Mouse (Mus musculus) liver, embryonic 11.5 days (tissue): ENCODE results near the gene Igfbp7. TPM values are rescaled to one million over a fixed set of nuclear protein-coding genes. Genes with fewer than 3 reads are reported as not detected.
A peak's percentile ranks its signal among the peaks of the same experiment; 100 is the strongest.

Experiments
- ATAC-seq: fragments of 200-750 bp; cut with Nextera tagmentation; replicated peaks from 2 replicates; pipeline ENCODE4 v1.8.0; 2017; ENCODE audit warnings: moderate number of reproducible peaks, mild to moderate bottlenecking, moderate TSS enrichment, moderate library complexity; ENCODE audit not compliant: low FRiP score
- DNase-seq: peaks from one replicate; pipeline ENCODE4 v3.0.0-alpha.2; 2017; ENCODE audit warnings: low spot score
- H3K27ac ChIP-seq: fragments of 300-500 bp; sonication (generic); 2 replicates; pipeline ENCODE4 v1.5.1; 2014; ENCODE audit warnings: mild to moderate bottlenecking, low read depth, low read length, control low read depth
- H3K27me3 ChIP-seq: fragments of 300-500 bp; sonication (generic); replicated peaks from 2 replicates; pipeline ENCODE4 v1.6.1; 2014; ENCODE audit warnings: low read length, mixed read lengths; ENCODE audit not compliant: control insufficient read depth, insufficient read depth
- H3K36me3 ChIP-seq: fragments of 300-500 bp; sonication (generic); 2 replicates; pipeline ENCODE4 v1.6.1; 2014; ENCODE audit warnings: mild to moderate bottlenecking, low read length, moderate library complexity, mixed read lengths; ENCODE audit not compliant: control insufficient read depth, insufficient read depth
- H3K4me1 ChIP-seq: fragments of 300-500 bp; sonication (generic); replicated peaks from 2 replicates; pipeline ENCODE4 v1.6.1; 2014; ENCODE audit warnings: low read length, mixed read lengths; ENCODE audit not compliant: control insufficient read depth, insufficient read depth
- H3K4me2 ChIP-seq: fragments of 300-500 bp; sonication (generic); 2 replicates; pipeline ENCODE4 v1.6.1; 2014; ENCODE audit warnings: mild to moderate bottlenecking, control low read depth, moderate library complexity
- H3K4me3 ChIP-seq: fragments of 300-500 bp; sonication (generic); 2 replicates; pipeline ENCODE4 v1.5.1; 2014; ENCODE audit warnings: low read depth, low read length, control low read depth
- H3K9ac ChIP-seq: fragments of 300-500 bp; sonication (generic); 2 replicates; pipeline ENCODE4 v1.6.1; 2014; ENCODE audit warnings: low read depth, low read length, control low read depth
- H3K9me3 ChIP-seq: fragments of 300-500 bp; sonication (generic); 2 replicates; pipeline ENCODE4 v1.6.1; 2016; ENCODE audit warnings: low read length, inconsistent platforms, mixed read lengths; ENCODE audit not compliant: control insufficient read depth
- WGBS: fragments of 180-500 bp; shearing (Covaris S2); extraction: QIAGEN DNeasy Blood & Tissue Kit; methylation state at CpG from one replicate; pipeline ENCODE4 v1.1.7; 2014; 5-methylcytosine and 5-hydroxymethylcytosine counted together
- polyA plus RNA-seq: library from polyadenylated mRNA; unstranded; fragments of >200 nt; fragmentation: Nextera tagmentation; extraction: Ambion mirVana; gene quantifications from 2 replicates; pipeline ENCODE4 v1.2.1, GENCODE M21; 2014

The Igfbp7 gene
- polyA plus RNA-seq, 1 experiment from 2014 or later = 8.6 TPM

- Histone ChIP-seq H3K36me3 (no peaks in the 10 kb centered on the region), H3K9ac (no peak overlapping the region), H3K4me1 (peaks cover 2% of the 10 kb centered on the region; the same call in 1 of the 2 replicates), H3K27ac (no peak overlapping the region), H3K27me3 (no peaks in the 10 kb centered on the region), H3K4me2 (no peak overlapping the region), H3K9me3 (no peaks in the 10 kb centered on the region), H3K4me3 (no peak overlapping the region)
- WGBS = 39% methylated on average over 10 of the region's 10 CpGs
- DNase-seq = no peak
- ATAC-seq = no peak
Measured at GRCm38 (mm10) chr5:77386596-77387413, 21.0 kb downstream of the Igfbp7 start.

- H3K4me2 ChIP-seq = no peak overlapping the region
- no peaks in the 10 kb centered on the region for H3K27me3 ChIP-seq
- no peak overlapping the region for H3K27ac ChIP-seq
- peaks cover 2% of the 10 kb centered on the region; the same call in 1 of the 2 replicates for H3K4me1 ChIP-seq
- H3K36me3 ChIP-seq = no peaks in the 10 kb centered on the region
- ATAC-seq (no peak; the same call in 1 of the 2 replicates), DNase-seq (no peak)
- 60% methylated on average over 6 of the region's 6 CpGs for WGBS
- no peak overlapping the region for H3K4me3 ChIP-seq
- no peak overlapping the region for H3K9ac ChIP-seq
- H3K9me3 ChIP-seq = no peaks in the 10 kb centered on the region
Measured at GRCm38 (mm10) chr5:77385900-77386595, 21.8 kb downstream of the Igfbp7 start.

GRCm38 (mm10) chr5:77385221-77385620, 22.6 kb downstream of the Igfbp7 start:
- ATAC-seq = no peak
- Histone ChIP-seq H3K36me3 (no peaks in the 10 kb centered on the region), H3K27ac (no peak overlapping the region), H3K4me3 (no peak overlapping the region), H3K27me3 (no peaks in the 10 kb centered on the region), H3K4me1 (peaks cover 2% of the 10 kb centered on the region; the same call in 1 of the 2 replicates), H3K9ac (no peak overlapping the region), H3K4me2 (0 out of 2 replicates have a peak overlapping the region, but pooled peaks have one; percentile 18), H3K9me3 (no peaks in the 10 kb centered on the region)
- WGBS = 78% methylated on average over 5 of the region's 5 CpGs
- DNase-seq = no peak

GRCm38 (mm10) chr5:77384724-77385123, 23.1 kb downstream of the Igfbp7 start:
- peaks cover 2% of the 10 kb centered on the region; the same call in 1 of the 2 replicates for H3K4me1 ChIP-seq
- no peak overlapping the region for H3K4me3 ChIP-seq
- ATAC-seq (no peak), DNase-seq (no peak)
- H3K9ac ChIP-seq = no peak overlapping the region
- H3K36me3 ChIP-seq = no peaks in the 10 kb centered on the region
- WGBS = 61% methylated on average over 9 of the region's 9 CpGs
- H3K27ac ChIP-seq = no peak overlapping the region
- no peaks in the 10 kb centered on the region for H3K9me3 ChIP-seq
- 0 out of 2 replicates have a peak overlapping the region, but pooled peaks have one; percentile 18 for H3K4me2 ChIP-seq
- no peaks in the 10 kb centered on the region for H3K27me3 ChIP-seq

GRCm38 (mm10) chr5:77383799-77384554, 23.9 kb downstream of the Igfbp7 start:
- no peaks in the 10 kb centered on the region for H3K36me3 ChIP-seq
- no peak for DNase-seq
- H3K27ac ChIP-seq = no peak overlapping the region
- 67% methylated on average over 5 of the region's 5 CpGs for WGBS
- no peak overlapping the region for H3K4me2 ChIP-seq
- no peaks in the 10 kb centered on the region for H3K9me3 ChIP-seq
- ATAC-seq = no peak
- H3K9ac ChIP-seq = no peak overlapping the region
- H3K4me3 ChIP-seq = no peak overlapping the region
- no peaks in the 10 kb centered on the region for H3K27me3 ChIP-seq
- H3K4me1 ChIP-seq = peaks cover 2% of the 10 kb centered on the region; the same call in 1 of the 2 replicates

- ATAC-seq (no peak), DNase-seq (no peak)
- 85% methylated on average over 5 of the region's 5 CpGs for WGBS
- Histone ChIP-seq H3K9me3 (no peaks in the 10 kb centered on the region), H3K4me3 (no peak overlapping the region), H3K36me3 (no peaks in the 10 kb centered on the region), H3K27ac (no peak overlapping the region), H3K4me2 (no peak overlapping the region), H3K4me1 (peaks cover 2% of the 10 kb centered on the region; the same call in 1 of the 2 replicates), H3K9ac (no peak overlapping the region), H3K27me3 (no peaks in the 10 kb centered on the region)
Measured at GRCm38 (mm10) chr5:77381686-77382085, 26.2 kb downstream of the Igfbp7 start.

GRCm38 (mm10) chr5:77381283-77381682, 26.6 kb downstream of the Igfbp7 start:
- DNase-seq (no peak), ATAC-seq (no peak)
- 85% methylated on average over 7 of the region's 7 CpGs for WGBS

GRCm38 (mm10) chr5:77380321-77380901, 27.4 kb downstream of the Igfbp7 start:
- Histone ChIP-seq H3K4me3 (no peak overlapping the region), H3K4me2 (no peak overlapping the region), H3K36me3 (no peaks in the 10 kb centered on the region), H3K27ac (no peak overlapping the region), H3K27me3 (no peaks in the 10 kb centered on the region), H3K4me1 (no peaks in the 10 kb centered on the region; the same call in 1 of the 2 replicates), H3K9me3 (no peaks in the 10 kb centered on the region), H3K9ac (no peak overlapping the region)
- DNase-seq (no peak), ATAC-seq (no peak)
- WGBS = 82% methylated on average over 17 of the region's 17 CpGs

More at GRCm38 (mm10) chr5:77381283-77381682, 26.6 kb downstream of the Igfbp7 start:
- H3K4me2 ChIP-seq = no peak overlapping the region
- no peaks in the 10 kb centered on the region; the same call in 1 of the 2 replicates for H3K4me1 ChIP-seq
- H3K9ac ChIP-seq = no peak overlapping the region
- H3K27me3 ChIP-seq = no peaks in the 10 kb centered on the region
- no peak overlapping the region for H3K4me3 ChIP-seq
- no peaks in the 10 kb centered on the region for H3K36me3 ChIP-seq
- H3K27ac ChIP-seq = no peak overlapping the region
- H3K9me3 ChIP-seq = no peaks in the 10 kb centered on the region
